Mouse (Mus musculus) intestine, postnatal 0 days (tissue): ENCODE measurements around the gene Susd6. TPM values are rescaled to one million over a fixed set of nuclear protein-coding genes. Genes with fewer than 3 reads are reported as not detected.

Experiments used
- ATAC-seq: fragments of 200-750 bp; cut with Nextera tagmentation; 2 replicates; pipeline ENCODE4 v1.8.0; 2017; ENCODE audit warnings: mild to moderate bottlenecking, moderate TSS enrichment, moderate library complexity
- H3K27ac ChIP-seq: fragments of 300-500 bp; sonication (generic); 2 replicates; pipeline ENCODE4 v1.5.1; 2014; ENCODE audit warnings: mild to moderate bottlenecking, low read depth, low read length, moderate library complexity
- H3K27me3 ChIP-seq: fragments of 300-500 bp; sonication (generic); replicated peaks from 2 replicates; pipeline ENCODE4 v1.6.1; 2014; ENCODE audit warnings: low read length, mixed read lengths; ENCODE audit not compliant: control insufficient read depth, insufficient read depth
- H3K36me3 ChIP-seq: fragments of 300-500 bp; sonication (generic); 2 replicates; pipeline ENCODE4 v1.6.1; 2014; ENCODE audit warnings: mild to moderate bottlenecking, moderate library complexity; ENCODE audit not compliant: control insufficient read depth, insufficient read depth
- H3K4me1 ChIP-seq: fragments of 300-500 bp; sonication (generic); replicated peaks from 2 replicates; pipeline ENCODE4 v1.6.1; 2014; ENCODE audit warnings: antibody characterized with exemption, low read length, mixed read lengths; ENCODE audit not compliant: control insufficient read depth, insufficient read depth
- H3K4me2 ChIP-seq: fragments of 300-500 bp; sonication (generic); replicated peaks from 2 replicates; pipeline ENCODE4 v1.6.1; 2014; ENCODE audit warnings: low read depth, mild to moderate bottlenecking, moderate library complexity
- H3K4me3 ChIP-seq: fragments of 300-500 bp; sonication (generic); 2 replicates; pipeline ENCODE4 v1.5.1; 2014; ENCODE audit warnings: low read depth, low read length
- H3K9ac ChIP-seq: fragments of 300-500 bp; sonication (generic); 2 replicates; pipeline ENCODE4 v1.6.1; 2014; ENCODE audit warnings: mild to moderate bottlenecking, low read depth, low read length
- H3K9me3 ChIP-seq: fragments of 300-500 bp; sonication (generic); 2 replicates; pipeline ENCODE4 v1.6.1; 2016; ENCODE audit warnings: mixed run types; ENCODE audit not compliant: control insufficient read depth
- CTCF ChIP-seq: sonication (generic); IDR thresholded peaks from 2 replicates; pipeline ENCODE4 v1.5.1; 2016; ENCODE audit warnings: low read depth, mild to moderate bottlenecking, control low read depth, antibody characterized with exemption, moderate library complexity
- WGBS: fragments of 180-500 bp; shearing (Covaris S2); extraction: QIAGEN DNeasy Blood & Tissue Kit; methylation state at CpG from one replicate; pipeline ENCODE4 v1.1.7; 2014; 5-methylcytosine and 5-hydroxymethylcytosine counted together
- polyA plus RNA-seq: library from polyadenylated mRNA; unstranded; fragments of >200 nt; fragmentation: Nextera tagmentation; extraction: Ambion mirVana; gene quantifications from 2 replicates; pipeline ENCODE4 v1.2.1, GENCODE M21; 2015

Susd6 gene
- polyA plus RNA-seq, 1 experiment from 2014 or later = 16.9 TPM

DNA sequence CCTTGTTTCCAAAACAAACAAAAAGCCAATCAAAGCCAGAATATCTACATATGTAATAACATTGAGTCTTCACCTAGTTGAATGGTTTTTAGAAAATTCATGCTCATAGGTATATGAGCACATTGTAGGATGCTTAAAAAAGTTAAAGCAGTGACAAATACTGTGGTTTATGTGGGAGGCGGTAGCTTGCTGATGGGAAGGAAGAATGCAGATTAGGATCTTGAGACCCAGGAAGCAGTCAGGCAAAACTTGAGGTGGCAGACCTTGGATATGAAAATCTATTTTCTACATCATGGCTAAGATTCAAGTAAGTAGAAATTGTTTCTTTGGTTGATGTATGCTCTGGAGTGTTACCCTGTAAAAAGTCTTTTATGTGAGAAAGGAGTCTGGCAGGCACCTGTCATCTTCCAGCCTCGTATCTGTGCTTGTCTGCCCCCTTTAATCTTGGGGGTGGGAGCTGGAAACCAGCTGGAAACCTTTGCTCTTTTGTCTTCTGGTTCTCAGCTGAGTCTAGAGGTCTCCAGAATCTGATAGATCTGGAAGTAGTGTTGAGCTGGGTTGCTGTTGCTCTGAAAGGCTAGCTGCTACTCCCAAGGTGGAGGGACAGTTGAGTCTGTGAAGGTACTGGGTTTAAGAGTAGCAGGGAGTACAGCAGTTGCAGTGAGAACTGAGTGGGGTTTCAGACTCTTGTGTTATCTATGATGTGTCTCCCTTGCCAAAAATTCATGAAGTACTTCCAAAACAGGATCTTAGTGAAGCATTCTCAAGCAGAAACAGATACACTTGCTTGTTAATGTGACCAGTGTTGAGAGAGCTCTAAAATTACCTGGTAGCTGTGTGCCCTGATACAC, 4.8 kb downstream of the Susd6 start:
- Histone ChIP-seq H3K27me3 (no peaks in the 10 kb centered on the region), H3K4me2 (no peak overlapping the region), H3K27ac (no peak overlapping the region), H3K4me3 (no peak overlapping the region), H3K36me3 (no peaks in the 10 kb centered on the region), H3K4me1 (0 out of 2 replicates have a peak, but pooled peaks cover 11% of the 10 kb centered on the region), H3K9ac (no peak overlapping the region), H3K9me3 (no peaks in the 10 kb centered on the region)
- no peak for ATAC-seq
- 66% methylated on average over 2 of the region's 2 CpGs for WGBS
- no peak for TF ChIP-seq CTCF

DNA sequence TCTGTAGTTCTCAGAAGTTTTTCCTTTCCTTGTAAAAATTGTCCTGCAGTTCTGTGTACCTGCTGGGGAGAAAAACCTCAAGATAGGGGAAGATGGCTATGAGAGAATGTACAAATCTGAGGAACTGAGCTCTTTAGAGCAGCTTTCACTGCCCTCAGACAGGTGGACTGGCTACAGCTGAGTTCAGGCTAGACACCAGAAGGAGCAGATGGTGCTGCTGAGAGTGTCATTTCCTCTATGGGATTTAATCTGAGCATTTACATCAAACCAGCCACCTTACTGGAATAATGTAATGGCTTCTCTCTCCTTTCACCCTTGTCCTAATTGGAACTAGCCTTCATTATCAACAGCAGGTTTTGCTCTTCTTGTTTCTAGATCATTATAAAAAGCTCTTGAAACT, 8.0 kb downstream of the Susd6 start:
- Histone ChIP-seq H3K27me3 (no peaks in the 10 kb centered on the region), H3K4me3 (no peak overlapping the region), H3K27ac (no peak overlapping the region), H3K4me1 (peaks cover 8% of the 10 kb centered on the region; the same call in 1 of the 2 replicates), H3K9ac (no peak overlapping the region), H3K36me3 (no peaks in the 10 kb centered on the region), H3K9me3 (no peaks in the 10 kb centered on the region), H3K4me2 (no peak overlapping the region)
- TF ChIP-seq CTCF = no peak
- no peak for ATAC-seq

DNA sequence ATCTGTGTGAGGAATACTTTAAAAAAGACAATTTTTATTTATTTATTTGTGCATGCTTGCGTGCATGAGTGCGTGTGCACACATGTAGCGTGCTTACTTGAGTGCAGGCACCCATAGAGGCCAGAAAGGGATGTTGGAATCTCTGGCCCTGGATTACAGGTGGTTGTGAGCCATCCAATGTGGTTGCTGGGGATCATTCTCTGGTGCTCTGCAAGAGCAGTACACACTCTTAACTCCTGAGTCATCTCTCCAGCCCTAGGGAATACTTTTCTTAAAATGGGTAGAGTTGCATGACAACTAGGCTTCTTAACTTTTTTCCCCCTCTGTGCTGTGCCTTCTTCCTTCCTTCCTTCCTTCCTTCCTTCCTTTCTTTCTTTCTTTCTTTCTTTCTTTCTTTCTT, 9.8 kb downstream of the Susd6 start:
- no peak for ATAC-seq
- H3K27me3 ChIP-seq = no peaks in the 10 kb centered on the region
- H3K4me1 ChIP-seq = peaks cover 4% of the 10 kb centered on the region
- H3K9me3 ChIP-seq = no peaks in the 10 kb centered on the region
- no peak overlapping the region for H3K4me3 ChIP-seq
- H3K4me2 ChIP-seq = no peak overlapping the region
- WGBS = 94% methylated on average over 3 of the region's 3 CpGs
- H3K9ac ChIP-seq = no peak overlapping the region
- no peak overlapping the region for H3K27ac ChIP-seq
- TF ChIP-seq CTCF = no peak
- H3K36me3 ChIP-seq = peaks cover 4% of the 10 kb centered on the region; the same call in 1 of the 2 replicates

DNA sequence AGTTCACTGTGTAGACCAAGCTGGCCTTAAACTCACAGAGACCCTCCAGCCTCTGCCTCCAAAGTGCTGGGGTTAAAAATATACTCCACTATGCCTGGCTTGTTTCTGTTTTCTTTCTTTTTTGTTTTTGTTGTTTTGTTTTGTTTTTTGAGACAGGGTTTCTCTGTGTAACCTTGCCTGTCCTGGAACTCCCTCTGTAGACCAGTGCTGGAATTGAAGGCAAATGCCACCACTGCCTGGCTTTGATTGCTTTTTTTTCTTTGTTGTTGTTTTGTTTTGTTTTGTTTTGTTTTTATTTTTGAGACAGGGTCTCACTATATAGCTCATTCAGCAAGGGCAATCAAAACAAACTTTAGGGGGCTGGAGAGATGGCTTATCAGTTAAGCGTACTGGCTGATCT, 11.1 kb downstream of the Susd6 start:
- TF ChIP-seq CTCF = peak; percentile 46
- Histone ChIP-seq H3K27ac (no peak overlapping the region), H3K9me3 (no peaks in the 10 kb centered on the region), H3K4me1 (no peaks in the 10 kb centered on the region; the same call in none of the 2 replicates), H3K36me3 (peaks cover 6% of the 10 kb centered on the region; the same call in 1 of the 2 replicates), H3K4me2 (no peak overlapping the region), H3K9ac (no peak overlapping the region), H3K27me3 (no peaks in the 10 kb centered on the region), H3K4me3 (no peak overlapping the region)
- ATAC-seq = no peak
- WGBS = 98% methylated on average over 1 of the region's 1 CpGs

DNA sequence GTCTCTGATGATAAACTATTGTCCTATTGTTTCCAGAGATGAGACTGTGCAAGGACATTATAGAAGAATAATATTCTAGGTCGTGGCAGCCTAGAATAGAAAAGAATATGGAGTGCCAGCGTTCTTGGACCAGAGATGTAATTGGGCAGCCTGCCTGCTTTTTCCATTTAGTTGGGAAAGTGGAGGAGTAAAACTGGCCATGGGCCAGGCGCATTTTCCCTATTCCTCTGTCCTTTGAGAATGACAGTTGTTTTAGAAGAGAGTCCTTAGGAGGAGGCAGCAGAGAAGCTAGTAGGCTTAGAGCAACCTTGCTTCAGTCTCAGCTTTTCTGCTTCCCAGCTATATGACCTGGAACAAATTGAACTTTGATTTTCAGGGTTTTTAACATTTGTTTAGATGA, 13.6 kb downstream of the Susd6 start:
- H3K4me3 ChIP-seq = no peak overlapping the region
- no peaks in the 10 kb centered on the region; the same call in none of the 2 replicates for H3K4me1 ChIP-seq
- H3K36me3 ChIP-seq = peaks cover 6% of the 10 kb centered on the region; the same call in 1 of the 2 replicates
- H3K9me3 ChIP-seq = no peaks in the 10 kb centered on the region
- ATAC-seq = no peak
- no peaks in the 10 kb centered on the region for H3K27me3 ChIP-seq
- no peak for TF ChIP-seq CTCF
- no peak overlapping the region; the same call in 1 of the 2 replicates for H3K4me2 ChIP-seq
- WGBS = 44% methylated on average over 3 of the region's 3 CpGs
- H3K9ac ChIP-seq = no peak overlapping the region
- no peak overlapping the region for H3K27ac ChIP-seq

DNA sequence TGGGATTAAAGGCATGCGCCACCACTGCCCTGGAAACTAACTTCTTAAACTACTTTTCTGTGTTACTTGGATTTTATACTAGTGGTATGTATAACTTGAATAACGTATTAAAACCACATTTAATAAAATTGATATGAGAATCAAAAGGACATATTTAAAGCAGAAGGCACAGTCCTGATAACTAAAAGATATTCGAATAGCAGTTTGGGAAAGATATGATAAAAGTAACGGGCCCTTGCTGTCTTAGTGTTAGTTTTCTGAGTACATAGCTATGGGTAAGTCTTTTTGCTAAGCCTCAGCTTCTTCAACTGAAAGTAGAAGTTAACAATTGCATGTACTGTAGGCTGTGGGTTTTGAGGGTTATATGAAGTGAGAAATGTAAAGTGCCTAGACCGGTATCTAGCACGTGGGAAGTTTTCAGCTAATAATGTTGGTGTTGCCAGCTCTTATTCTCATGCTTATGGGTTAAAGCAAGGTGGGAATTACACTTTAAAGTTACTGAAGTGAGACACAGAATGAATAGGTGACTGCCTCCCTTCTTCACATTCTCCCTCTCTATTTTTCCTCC, 14.6 kb downstream of the Susd6 start:
- Histone ChIP-seq H3K27ac (no peak overlapping the region), H3K4me3 (no peak overlapping the region), H3K27me3 (no peaks in the 10 kb centered on the region), H3K9me3 (no peaks in the 10 kb centered on the region), H3K4me1 (no peaks in the 10 kb centered on the region; the same call in none of the 2 replicates), H3K9ac (no peak overlapping the region), H3K4me2 (no peak overlapping the region), H3K36me3 (peaks cover 6% of the 10 kb centered on the region; the same call in 1 of the 2 replicates)
- TF ChIP-seq CTCF = no peak
- 88% methylated on average over 6 of the region's 6 CpGs for WGBS
- ATAC-seq = no peak
